Mouse (Mus musculus): ENCODE data around the gene Ap5z1.

Gene Ap5z1

DNA sequence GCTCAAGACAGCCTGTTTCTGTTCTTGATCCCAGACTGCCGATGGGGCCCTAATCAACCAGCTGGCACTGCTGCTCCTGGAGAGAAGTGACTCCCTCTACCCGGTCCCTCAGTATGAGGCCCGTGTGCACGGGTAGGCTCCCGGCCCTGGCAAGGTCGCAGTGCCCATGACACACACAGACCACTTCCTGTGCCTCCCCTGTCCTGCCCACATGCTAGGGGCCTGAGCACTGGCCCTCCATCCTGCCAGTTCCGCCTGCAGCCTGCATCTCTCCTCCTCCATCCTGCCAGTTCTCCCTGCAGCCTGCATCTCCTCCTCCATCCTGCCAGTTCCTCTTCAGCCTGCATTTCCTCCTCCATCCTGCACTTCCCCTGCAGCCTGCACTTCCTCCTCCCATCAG lies 11.9 kb downstream of the Ap5z1 start:
- DNase-seq (ENCODE audit: low spot score) = no peak

DNA sequence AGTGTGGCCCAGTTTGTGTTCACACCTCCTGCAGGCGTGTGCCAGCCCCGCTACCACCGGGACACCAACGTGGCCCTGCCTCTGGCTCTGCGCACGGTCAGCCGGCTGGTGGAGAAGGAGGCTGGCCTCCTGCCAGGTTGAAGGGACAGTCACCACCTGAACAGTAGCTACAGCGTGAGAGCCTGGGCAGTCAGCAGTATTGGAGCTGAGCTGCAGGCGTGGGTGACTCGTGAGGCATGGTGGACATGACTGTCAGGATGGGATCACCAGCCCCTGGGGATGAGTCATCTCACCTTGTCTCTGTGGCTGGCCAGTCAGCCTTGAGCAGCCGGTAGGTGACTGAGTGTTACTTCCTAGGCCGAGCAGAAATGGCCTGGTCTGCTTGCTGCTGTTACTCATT lies 13.6 kb downstream of the Ap5z1 start:
- DNase-seq (ENCODE audit: low spot score) = no peak

DNA sequence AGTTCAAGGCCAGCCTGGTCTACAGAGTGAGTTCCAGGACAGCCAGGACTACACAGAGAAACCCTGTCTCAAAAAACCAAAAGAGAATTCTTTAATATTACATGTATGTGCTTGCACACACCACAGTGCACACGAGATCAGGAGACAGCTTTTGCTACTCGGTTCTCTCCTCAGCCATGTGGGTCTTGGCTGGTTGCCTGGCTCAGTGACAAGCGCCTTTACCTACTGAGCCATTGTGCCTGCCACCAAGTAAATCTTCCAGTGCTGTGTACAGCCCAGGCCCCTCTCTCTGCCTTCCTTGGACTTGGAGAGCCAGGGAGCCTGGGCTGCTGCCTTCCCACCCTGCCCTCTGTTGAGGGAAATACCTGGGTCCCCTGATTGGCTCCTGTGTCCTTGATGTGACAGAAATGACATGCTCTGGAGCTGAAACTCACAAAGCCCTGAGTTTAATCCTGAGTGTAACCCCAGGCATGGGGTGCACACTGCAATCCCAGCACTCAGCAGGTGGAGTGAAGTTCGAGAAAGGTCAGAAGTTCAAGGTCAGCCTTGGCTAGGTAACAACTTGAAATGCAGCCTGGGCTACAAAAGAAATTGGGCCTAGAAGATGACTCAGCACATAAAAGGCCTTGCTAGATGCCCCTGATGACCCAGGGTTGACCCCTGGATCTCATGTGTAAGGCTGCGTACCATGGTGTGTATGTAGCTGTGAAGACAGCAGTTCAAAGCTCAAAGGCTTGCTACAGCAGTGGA lies 14.3 kb downstream of the Ap5z1 start:
- no peak for DNase-seq (ENCODE audit: low spot score)

DNA sequence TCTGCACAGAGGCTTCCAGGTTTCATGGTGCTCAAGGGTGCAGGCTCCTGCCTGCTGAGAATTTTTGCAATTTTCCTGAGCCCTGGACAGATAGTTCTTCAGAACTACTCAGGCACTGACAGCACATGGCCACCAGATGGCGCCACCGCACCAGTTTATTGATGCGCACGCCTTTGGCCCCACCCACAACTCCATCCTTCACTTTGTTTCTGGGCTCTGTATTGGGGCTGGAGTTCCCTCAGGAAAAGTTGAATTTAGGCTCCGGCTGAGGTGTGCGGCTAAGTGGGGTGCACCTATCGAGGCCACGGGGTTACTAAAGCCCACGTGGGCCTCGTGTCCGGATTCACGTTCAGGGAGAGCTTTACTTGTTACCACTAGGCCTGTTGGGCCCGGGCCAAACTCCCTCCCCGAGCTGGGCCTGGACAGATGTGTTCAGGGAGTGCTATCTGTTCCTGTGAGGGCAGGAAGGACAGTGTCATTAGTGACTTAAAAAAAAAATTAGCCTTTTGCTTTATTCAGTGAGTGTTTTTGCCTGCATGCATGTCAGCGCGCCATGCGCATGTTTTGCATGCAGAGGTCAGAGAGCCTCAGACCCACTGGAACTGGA lies 15.2 kb downstream of the Ap5z1 start:
- DNase-seq (ENCODE audit: low spot score) = peak; percentile 66

DNA sequence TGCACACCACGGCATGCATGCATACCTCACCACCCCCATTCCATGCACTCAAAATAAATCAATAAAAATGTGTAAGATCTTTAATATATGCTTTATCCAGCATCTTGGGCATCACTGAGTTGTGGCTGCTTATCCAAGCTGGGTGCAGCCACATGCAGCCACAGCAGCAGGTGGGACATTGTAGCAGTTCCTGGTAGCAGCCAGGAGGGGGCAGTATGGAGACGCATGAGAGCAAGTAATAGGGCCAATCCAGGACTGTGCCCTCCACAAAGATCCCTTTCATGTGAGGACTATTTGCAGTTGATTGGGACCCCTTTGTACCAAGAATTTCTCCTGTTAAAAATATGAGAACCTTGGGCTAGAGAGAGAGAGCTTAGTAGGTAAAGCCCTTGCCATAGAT lies 18.8 kb downstream of the Ap5z1 start:
- DNase-seq (ENCODE audit: low spot score) = no peak

DNA sequence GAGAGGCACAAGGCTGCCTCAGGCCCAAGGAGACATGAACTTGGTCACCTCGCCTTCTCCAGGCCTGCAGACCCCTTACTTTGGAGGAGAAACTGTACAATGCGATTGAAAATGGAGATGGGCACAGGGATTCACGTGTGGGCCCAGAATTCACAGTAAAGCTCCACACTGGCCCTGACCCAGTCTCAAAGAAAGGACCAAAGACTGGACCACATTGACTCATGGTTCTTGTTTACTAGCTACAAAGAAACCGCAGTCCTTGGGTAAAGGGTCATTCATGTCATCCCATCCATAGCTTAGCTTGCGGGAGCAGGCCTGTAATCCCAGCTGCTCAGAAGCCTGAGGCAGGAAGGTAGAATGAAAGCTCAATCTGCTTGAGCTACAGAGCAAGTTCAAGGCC lies 19.8 kb downstream of the Ap5z1 start:
- no peak for DNase-seq (ENCODE audit: low spot score)

DNA sequence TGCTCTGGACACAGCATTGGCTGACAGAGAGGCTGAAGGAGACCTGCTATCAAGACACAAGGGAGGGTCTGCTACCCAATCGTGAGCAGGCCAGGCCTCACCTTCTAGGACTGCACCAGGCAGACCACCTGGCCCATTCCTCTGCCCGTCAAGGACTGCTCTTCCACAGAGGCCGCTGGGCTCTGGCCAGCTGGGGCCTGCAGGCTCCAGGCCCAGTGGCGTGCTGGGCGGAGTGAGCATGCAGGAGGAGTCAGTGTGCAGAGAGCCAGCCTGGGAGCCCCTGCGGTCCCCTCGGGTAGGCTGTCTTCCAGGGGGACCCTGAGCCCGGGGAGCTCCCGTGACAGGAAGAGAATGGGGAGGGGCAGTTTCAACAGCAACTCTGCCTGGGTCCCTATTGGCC lies 22.9 kb downstream of the Ap5z1 start:
- no peak for DNase-seq (ENCODE audit: low spot score)

DNA sequence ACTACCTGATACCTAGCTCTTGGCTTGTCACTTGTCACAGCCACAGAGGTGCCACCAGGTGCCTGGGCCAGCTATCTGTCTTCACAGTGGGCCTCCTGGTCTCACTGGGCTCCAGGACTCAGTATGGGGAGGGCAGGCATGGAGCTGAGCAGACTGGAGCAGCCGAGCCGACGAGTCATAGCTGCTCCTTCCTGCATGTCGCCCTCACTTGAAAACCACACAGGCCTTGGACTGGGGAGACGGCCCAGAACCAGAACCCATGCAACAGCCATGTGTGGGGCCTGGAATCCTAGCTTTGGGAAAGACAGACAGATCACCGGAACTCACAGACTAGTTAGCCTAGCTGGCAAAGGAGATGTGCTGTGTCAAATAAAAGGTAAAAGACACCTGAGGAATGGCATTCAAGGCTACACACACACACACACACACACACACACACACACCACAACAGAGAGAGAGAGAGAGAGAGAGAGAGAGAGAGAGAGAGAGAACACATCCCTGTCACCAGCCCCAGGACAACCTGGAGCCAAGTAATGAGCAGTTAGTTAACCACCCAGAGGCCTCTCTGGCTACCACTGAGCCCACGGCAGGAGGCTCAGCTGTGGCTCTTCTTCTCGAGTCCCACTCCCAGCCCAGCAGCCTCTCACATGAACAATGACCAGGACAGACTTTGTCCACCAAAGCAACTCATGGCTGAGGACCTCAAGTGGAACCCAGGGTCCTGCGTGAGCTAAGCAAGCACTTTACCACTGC lies 26.4 kb downstream of the Ap5z1 start:
- no peak for DNase-seq (ENCODE audit: low spot score)

DNA sequence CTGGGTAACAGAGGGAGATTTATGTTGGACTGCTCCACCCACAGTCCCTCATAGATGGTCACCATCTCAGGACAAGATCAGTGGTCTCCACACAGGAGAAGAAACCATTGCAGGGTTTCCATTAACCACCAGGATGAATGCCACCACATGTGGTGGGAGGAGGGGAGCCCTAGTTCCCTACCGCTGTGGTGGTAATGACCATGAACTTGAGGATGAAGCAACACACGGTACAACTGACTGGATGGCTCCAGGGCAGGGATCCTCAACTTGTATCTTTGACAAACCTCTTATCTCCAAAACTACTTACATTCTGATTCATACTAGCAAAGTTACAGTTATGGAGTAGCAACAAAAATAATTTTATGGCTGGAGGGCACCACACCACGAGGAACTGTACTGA lies 29.6 kb downstream of the Ap5z1 start:
- no peak for DNase-seq (ENCODE audit: low spot score)

DNA sequence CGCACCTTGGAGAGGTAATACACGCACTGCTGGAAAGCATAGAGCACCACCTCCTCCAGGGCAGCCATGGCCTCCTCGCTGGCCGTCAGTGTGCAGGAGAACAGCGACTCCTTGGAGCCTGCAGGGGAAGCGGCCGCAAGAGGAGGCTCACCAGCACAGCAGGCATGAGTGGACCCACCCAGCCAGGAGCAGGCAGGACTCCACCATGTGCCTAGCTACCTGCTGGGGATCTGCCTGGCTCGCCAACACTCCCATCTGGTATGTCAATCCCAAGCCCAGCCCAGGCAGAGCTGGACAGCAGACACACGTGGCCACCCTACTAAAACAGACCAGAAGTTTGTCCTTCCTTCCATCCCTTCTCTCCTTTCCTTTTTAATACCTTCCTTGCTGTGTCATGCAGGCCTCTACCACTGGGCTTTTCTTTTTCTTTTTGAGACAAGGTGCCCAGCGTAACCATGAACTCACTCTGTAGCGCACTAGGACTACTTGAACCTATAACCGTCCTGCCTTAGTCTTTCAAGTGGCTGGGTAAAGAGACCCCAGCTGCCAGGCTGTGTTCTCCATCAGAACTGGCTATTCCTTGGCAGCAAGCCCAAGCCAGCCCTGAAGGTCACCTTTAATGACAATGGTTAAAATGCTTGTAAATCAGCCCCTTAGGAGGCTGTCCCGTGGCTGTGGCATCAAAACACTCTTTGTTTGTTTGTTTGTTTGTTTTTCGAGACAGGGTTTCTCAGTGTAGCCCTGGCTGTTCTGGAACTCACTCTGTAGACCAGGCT lies 31.8 kb downstream of the Ap5z1 start:
- DNase-seq (ENCODE audit: low spot score) = no peak

DNA sequence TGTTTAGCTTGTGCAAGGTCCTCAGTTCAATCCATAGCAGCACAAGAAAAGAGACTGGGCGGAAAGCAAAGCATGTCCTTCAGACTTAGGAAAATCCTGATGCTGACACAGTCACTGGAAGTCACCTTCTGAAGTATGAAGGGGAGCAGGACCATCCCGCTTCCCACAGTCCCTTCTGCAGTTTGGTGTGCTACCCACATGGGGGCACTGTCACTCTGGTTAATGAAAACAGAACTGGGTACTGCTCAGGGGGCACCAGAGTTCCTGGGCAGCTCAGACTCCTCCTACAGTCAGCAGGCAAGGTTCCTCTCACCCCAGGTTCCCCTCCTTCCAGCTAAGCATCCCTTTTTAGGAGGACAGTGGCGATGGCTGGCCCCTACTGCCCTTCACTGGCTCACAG lies 35.2 kb downstream of the Ap5z1 start:
- DNase-seq (ENCODE audit: low spot score) = no peak

DNA sequence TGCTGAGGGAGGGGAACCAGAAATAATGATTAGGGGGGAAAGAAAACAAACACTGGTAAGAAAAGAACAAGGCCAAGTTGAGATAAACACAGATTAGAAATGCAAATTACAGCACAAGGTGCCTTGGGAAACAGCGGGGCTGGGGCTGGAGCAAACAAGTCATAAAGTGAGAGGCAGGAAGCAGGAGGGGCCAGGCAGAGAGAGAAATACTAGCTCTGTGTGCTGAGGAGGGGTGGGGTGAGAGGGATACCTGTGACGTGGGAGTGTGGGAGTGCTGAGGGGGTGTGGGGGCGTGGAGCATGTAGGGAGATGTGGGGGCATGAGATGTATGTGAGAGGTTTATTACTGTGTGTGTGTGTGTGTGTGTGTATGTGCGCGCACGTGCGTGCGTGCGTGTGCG lies 37.2 kb downstream of the Ap5z1 start:
- DNase-seq (ENCODE audit: low spot score) = no peak

DNA sequence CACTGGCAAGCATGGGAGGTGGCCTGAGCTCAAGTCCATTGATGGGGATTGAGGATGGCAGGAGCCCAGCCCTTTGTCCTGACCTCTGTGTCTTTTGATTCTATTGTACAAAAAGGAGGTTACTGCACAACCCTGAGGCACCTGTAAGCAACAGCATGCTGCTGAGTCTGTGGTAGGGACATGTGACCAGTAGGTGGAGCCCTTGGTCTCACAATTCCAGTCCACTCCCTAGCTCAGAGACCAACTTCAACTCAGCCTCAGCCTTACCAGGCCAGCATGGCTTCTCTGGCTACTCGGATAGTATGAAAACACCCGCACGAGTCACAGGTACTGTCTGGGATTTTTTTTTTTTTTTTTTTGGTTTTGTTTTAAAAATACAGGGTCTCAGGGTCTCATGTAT lies 38.7 kb downstream of the Ap5z1 start:
- peak; percentile 72 for DNase-seq (ENCODE audit: low spot score)

DNA sequence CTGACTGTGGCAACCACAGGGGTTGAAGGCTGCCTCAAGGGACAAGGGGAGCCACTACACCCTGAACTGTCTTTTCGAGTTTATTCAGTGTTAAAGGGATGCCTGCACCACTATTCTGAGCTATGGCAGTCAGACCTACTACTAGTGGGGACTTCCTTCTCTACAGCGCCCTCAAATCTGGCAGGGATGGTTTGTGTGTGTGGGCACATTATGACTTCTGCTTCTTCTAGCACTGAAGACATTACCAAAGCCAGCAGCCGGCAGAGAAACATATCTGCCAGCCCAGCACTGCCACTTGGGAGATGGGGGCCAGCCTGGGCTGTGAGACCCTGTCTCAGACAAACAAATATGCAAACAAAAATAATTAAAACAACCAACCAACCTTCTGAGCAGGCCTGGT lies 40.4 kb downstream of the Ap5z1 start:
- no peak for DNase-seq (ENCODE audit: low spot score)

DNA sequence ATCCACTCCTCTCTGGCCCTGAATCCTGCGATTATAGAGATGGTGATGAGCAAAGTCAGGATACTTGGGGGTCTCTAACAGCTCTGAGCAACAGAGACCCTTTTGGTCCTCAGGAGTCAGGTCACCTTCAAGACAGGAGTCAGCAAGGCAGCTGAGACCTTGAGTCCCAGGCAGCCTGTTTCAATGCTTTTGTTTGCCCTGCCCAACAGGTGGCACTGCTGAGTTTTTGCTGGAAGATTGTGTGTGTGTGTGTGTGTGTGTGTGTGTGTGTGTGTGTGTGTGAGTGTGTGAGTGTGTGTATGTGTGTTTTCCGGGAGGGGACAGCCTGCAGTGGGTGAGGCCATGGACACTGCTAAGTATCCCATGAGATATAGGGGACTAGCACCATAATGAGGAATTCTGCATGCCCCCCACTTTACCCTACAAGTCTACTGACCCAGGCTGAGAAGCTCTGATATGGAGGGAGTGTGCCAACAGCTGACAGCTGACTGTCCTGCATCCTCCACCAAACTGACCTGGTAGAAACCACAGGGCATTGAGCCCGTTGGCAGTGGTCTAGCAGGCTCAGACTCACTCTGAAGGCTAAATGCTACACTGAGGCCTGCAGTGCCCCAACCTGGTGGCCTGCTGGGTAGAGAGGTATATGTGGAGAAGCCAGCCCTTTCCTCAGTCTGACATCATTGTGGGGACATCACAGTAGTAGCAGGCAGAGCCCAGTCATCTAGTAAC lies 42.1 kb downstream of the Ap5z1 start:
- DNase-seq (ENCODE audit: low spot score) = no peak

DNA sequence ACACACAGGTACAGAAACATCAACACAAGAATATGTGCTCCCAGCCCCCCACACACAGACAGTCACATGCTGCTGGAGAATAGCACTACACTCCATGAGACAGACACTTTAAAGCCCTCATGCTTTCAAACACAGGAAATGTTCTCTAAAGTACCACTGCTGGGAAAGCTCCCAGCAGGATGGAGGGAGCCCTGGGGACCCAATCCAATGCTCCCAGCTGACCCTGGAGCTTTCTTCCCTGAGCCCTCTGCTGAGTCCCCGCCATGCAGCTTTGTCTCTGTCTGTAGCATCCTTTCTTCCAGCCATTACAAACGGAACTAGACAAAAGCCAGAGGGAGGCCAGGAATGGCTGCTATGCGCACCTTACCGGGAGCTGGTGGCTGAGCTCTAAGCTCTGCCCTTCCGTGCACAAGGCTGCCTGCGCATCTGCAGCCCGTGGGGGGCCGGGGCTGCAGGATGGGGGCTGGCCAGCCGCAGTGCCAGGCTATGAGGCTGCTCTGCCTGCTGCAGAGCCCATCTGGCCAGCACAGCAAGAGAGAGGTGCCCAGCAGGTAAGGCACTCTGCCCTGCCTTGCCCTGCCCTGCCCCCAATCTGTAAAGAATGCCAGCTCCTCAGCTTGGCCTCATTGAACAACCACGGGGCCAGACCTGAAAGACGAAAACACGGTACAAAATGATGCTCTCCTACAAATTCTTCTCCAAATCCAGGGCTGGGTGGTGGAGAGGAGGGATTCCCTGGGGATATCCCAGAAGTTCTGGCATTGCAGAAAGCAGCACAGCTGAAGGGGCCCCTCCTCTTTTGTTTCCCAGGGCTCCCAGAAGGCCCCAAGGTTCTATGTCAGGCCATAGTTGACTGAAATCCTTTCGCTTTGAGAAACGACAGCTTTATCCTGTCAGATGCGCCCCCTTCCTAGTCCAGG lies 45.7 kb downstream of the Ap5z1 start:
- DNase-seq (ENCODE audit: low spot score) = no peak

DNA sequence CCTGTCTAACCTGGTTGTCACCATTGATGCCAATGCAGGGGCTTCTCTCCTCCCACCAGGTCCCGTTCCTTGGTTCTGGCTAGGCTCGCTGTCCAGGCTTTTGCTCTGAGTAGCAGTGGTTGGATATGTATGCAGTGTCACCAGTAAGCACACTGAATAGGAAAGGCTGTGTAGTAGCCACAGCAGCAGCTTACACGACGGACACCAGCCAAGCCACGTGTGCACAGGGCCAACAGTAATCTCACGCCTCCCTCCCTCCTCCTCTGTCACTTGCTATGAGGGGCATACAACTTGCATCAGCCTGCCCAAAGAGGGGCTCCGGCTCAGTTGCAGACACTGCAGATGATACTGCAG lies 46.3 kb downstream of the Ap5z1 start:
- DNase-seq (ENCODE audit: low spot score) = no peak

DNA sequence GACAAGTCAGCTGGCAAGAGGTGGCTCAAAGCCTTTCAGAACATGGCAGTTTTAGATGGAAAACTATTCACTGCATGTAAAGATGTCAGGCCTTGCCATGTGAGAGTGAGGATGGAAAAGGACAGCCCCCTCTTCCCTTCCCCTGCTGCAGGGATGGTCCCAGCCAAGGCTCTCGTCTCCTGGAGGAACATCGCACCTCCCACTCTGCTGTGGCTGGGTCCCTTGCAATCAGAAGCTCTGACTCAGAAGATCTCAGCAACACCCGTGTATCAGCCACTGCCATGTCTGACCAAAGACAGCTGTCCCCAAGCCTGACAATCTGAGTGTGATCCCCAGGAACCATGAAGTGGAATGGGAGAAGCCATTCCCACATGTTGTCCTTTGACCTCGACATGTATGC lies 48.4 kb downstream of the Ap5z1 start:
- no peak for DNase-seq (ENCODE audit: low spot score)

DNA sequence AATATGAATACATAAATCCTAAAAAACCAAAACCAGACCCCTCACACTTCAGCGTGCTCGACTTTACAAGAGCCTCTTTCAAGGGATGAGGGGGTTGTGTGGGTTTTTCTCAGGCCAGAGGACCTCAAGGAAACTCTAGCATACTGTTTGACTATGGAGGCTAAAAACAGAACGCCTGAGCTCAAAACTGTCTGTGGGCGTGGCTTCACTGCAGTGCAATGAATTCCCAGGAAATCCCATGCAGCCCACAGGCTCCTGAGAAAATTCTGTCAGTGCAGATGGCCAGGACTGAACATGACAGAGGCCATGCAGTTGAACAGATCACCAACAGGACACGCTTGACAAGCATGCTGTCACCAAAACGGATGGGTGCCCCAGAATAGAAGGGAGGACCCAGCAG lies 55.2 kb downstream of the Ap5z1 start:
- no peak for DNase-seq (ENCODE audit: low spot score)

DNA sequence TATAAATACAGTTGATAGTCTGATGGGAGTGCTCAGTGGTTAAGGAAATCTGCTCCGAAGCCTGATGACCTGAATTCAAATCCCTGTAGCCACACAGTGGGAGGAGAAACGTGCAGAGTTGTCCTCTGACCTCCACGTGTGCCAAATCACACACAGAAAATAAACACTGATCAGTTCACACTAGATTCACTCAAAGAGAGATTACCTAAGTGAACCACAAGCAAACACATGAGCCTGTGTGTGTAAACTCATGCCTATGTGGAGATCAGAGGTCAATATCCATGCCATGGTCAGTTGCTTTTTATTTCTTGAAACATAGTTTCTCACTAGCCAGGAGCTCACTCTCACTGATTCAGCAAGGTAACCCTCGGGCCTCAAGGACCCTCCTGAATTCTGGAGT lies 56.6 kb downstream of the Ap5z1 start:
- DNase-seq (ENCODE audit: low spot score) = no peak

Data from layer of hippocampus, adult 9-10 months (tissue).